Mouse (Mus musculus): ENCODE data around the gene Lrp11.
"Not testable (repeated sequence)": the region's sequence is repeated elsewhere in the genome, so short reads cannot be mapped to it uniquely, and the experiment has no call there.

Gene Lrp11

DNA sequence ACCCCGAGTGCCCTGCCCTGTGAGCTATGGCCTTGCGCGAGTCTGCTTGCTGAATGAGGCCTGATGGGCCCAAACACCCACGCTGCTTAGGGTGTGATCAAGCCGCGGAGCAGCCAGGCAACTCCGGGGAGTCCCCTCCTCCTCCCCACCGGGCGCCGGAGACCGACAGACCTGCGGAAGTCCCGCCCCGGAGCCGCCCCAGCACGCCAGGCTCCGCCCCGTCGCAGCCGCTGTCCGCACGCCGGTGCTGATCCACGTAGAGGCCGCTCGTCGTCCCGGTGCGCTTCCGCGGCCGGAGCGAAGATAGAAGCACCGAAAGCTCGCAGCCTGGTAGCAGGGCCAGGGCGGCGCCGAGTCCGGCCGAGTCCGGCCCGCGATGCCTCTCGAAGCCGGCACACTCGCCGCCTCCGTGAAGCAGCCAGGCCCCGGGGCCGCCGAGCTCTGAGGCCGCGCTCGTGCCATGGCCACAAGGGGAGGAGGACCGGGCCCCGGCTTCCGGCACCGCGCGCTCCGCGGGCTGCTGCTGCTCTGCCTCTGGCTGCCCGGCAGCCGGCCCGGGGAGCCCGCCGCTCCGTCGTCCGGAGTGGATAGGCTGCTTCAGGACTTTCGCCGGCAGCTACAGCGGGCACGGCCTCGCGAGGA lies at the start of gene Lrp11:
Gene Lrp11 (plus strand): TSS at position 209 of the 642 bp plus-strand sequence.
- in situ Hi-C loops (cut with MboI; ENCODE audit: low pct_unique_long_range_greater_than_20kb in 1 of 2, low sequenced_read_pairs in 2 of 2, unreplicated experiment in 1 of 2): no loop called here

- in situ Hi-C loops (cut with MboI; ENCODE audit: low pct_unique_long_range_greater_than_20kb in 1 of 2, low sequenced_read_pairs in 2 of 2, unreplicated experiment in 1 of 2): no loop called here
These were observed 11.6 kb upstream of the Lrp11 start for GRCm38 (mm10) chr10:7578002-7578401.

DNA sequence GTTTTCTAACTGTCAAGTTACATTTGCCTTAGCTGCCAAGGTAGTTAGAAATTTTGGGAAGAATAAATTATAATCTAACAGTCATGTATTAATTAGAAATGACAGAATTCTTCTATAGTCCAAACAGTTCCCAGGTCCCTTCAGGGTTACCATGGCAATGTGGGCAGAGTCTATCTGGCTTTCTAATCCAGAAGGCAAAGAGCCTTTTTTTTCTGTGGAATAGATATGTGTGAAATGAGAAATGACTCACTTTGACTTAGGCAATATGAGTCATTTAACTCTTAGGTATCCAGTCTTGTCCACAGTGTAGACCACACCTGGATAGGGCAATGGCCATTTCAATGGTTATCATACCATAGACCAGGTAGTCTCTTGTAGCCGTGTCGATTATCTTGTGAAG lies 8.2 kb upstream of the Lrp11 start:
- in situ Hi-C loops (cut with MboI; ENCODE audit: low pct_unique_long_range_greater_than_20kb in 1 of 2, low sequenced_read_pairs in 2 of 2, unreplicated experiment in 1 of 2): no loop called here

DNA sequence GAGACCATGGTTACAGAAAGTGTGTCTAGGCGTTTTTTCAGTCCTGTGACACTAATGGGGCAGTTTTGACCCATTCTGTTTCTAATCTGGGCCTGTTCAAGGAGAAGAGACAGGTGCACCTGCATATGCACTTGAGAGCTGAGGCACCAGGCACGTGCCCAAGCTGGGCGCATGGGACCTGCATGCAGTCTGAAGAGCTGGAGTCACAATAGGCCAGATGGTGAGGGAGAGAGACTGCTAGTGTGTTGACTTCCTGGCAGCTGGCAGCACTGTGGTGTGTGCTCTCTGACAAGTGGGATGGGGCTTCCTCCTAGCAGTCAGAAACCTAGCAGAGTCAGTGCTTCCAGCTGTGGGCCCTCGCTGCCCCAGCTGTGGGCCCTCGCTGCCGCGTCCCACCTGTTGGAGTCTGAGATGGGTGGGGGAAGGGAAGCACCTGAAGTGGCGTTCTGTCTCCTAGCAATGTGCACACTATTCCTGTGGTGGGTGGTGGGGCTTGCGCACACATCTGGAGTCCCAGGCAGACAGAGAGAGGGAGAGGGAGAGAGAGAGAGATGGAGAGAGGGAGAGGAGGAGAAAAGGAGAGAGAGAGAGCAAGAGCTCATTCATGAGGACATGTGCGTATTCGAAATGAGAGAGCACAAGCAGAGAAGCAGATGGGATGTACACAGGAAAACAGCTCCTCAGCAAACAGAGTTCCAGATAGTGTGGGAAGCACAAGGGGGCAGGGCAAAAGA lies 7.3 kb upstream of the Lrp11 start:
- in situ Hi-C loops (cut with MboI; ENCODE audit: low pct_unique_long_range_greater_than_20kb in 1 of 2, low sequenced_read_pairs in 2 of 2, unreplicated experiment in 1 of 2): no loop called here

DNA sequence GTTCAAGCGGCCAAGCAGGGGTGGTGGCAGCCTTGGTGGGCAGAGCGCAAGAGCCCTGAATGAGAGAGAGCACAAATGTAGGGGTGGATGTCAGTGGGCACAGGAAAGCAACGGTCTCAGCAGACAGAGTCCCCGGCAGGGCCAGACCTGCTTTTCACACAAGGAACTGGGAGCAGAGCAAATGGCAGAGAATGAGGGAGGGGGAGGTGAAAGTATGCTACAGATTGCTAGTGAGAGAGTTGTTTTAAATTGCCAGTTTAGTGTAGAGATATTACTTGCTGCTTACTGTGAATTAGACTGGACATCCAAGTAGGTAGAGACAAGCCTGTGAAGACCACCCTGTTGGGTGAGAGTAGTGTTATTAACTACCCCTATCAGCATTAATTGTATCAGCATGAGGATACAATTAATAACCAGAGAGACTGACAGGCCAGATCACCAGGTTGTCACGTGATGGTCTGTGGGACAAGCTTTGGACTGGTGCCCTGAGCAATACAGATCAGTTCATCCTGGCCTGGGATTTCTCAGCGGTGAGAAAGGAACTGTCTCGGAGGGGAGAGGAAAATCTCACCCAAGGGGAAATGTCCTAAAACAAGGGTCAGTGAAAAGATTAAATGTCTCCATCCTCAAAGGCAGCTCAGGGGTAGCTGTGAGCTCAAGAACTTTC lies 6.6 kb upstream of the Lrp11 start:
- in situ Hi-C loops (cut with MboI; ENCODE audit: low pct_unique_long_range_greater_than_20kb in 1 of 2, low sequenced_read_pairs in 2 of 2, unreplicated experiment in 1 of 2): no loop called here

- in situ Hi-C loops (cut with MboI; ENCODE audit: low pct_unique_long_range_greater_than_20kb in 1 of 2, low sequenced_read_pairs in 2 of 2, unreplicated experiment in 1 of 2): no loop called here
These were observed 2.8 kb upstream of the Lrp11 start for GRCm38 (mm10) chr10:7586771-7587170.

DNA sequence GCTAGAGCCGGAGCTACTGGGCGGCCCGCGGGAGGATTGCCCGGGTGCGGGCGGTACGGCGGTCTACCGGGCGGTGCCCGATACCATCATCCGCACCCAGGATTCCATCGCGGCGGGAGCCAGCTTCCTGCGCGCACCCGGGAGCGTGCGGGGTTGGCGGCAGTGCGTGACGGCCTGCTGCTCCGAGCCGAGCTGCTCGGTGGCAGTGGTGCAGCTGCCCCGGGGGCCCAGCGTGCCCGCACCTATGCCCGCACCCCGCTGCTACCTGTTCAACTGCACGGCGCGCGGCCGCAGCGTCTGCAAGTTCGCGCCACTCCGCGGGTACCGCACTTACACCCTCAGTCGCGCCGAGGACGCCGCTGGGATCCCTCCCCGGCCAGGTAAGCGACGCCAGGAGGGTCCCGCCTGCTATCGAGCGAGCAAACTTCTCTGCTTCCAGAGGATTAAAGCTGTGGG lies 662 bp downstream of the Lrp11 start:
- in situ Hi-C loops (cut with MboI; ENCODE audit: low pct_unique_long_range_greater_than_20kb in 1 of 2, low sequenced_read_pairs in 2 of 2, unreplicated experiment in 1 of 2): no loop called here

DNA sequence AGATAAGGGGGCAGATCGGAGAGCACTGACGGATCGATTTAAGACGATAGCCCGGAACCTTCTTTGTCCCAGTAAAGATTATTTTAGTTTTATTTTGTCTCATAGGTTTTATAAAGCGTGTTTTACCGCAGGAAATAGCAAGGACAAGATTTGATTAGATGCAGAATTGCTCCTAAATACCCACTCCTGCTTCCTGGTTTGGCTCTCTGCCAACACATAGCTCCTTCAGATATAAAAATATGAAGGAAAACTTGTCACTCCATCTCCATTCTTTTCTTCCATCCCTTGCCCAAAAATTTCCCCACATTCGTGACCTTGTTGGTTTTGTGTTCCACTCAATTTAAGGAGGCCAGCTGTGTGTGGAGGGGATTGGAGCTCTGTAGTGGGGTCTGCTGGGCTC lies 1.2 kb downstream of the Lrp11 start:
- in situ Hi-C loops (cut with MboI; ENCODE audit: low pct_unique_long_range_greater_than_20kb in 1 of 2, low sequenced_read_pairs in 2 of 2, unreplicated experiment in 1 of 2): no loop called here

DNA sequence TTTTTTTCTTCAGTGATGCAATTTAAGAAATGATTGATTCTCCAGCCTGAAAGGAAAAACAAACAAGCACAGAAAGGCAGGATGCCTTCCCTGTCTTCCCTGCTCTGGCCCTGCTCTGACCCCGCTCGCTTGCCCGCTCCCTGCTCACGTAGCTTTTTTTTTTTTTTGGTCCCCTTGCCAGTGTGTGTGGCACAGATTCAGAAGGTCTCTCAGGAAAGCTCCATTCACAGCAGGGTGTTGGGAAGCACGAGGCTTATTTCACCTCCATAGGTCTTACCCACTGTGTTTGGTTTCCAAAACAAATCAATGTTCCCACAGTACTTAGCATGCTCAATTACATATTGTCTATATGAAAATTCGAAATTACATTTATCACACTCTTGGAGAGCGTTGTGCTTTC lies 5.2 kb downstream of the Lrp11 start:
- in situ Hi-C loops (cut with MboI; ENCODE audit: low pct_unique_long_range_greater_than_20kb in 1 of 2, low sequenced_read_pairs in 2 of 2, unreplicated experiment in 1 of 2): no loop called here

DNA sequence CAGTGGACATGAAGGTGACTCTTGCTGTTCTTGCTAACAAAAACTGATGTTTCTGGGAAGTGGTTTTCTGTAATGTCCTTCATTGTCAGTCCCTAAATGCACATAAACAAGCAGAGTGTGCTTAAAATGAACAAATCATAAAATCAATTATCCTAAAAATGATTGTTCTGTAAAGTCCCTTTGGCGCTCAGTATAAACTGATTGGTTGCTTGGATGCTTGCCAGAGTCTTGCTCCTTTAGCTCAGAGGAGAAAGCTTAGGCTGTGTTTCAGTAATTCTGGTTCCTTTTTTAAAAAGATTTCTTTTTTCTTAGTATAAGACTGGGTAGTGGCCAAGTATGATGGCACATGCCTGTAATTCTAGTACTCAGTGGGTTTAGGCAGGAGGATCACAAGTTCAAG lies 6.7 kb downstream of the Lrp11 start:
- in situ Hi-C loops (cut with MboI; ENCODE audit: low pct_unique_long_range_greater_than_20kb in 1 of 2, low sequenced_read_pairs in 2 of 2, unreplicated experiment in 1 of 2): no loop called here

DNA sequence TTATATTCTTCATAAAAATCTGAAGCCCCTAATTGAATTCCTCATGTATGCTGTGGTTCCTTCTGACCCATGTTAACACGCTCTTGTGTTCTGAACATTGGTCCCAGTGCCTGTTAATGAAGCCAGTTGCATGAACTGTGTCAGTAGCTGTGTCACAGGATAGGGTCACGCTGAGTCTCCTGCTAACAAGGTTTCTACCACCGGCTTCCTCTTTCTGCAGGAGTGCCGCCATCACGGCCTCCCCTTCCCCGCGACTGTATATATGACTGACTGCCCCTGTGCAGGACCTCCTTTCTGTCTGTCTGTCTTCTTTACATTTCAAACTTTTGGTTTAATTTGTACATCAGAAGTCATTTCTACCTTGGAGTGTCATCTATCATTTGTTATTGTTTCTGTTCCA lies 8.6 kb downstream of the Lrp11 start:
- in situ Hi-C loops (cut with MboI; ENCODE audit: low pct_unique_long_range_greater_than_20kb in 1 of 2, low sequenced_read_pairs in 2 of 2, unreplicated experiment in 1 of 2): no loop called here

DNA sequence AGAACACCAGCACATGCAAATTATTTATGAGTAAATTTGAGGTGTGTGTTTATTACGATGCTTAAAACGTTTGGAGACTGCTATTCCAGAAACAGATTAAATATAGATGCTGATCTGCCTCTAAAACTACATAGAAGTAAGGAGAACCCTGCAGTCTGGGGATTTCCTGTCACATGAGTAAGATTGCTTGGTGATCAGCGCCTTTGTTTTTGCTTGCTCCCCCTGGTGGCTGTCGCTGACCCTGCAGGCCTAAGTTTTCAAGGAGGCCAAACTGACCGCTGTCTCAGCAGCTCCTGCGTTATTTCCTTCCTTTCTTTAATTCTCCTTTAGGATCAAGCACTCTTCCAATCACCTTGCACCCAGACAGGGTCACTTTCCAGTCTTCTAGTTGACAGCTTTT lies 11.0 kb downstream of the Lrp11 start:
- in situ Hi-C loops (cut with MboI; ENCODE audit: low pct_unique_long_range_greater_than_20kb in 1 of 2, low sequenced_read_pairs in 2 of 2, unreplicated experiment in 1 of 2): no loop called here

GRCm38 (mm10) chr10:7605168-7605567 lies 15.6 kb downstream of the Lrp11 start:
- in situ Hi-C loops (cut with MboI; ENCODE audit: low pct_unique_long_range_greater_than_20kb in 1 of 2, low sequenced_read_pairs in 2 of 2, unreplicated experiment in 1 of 2): no loop called here

GRCm38 (mm10) chr10:7606437-7606836 lies 16.8 kb downstream of the Lrp11 start:
- in situ Hi-C loops (cut with MboI; ENCODE audit: low pct_unique_long_range_greater_than_20kb in 1 of 2, low sequenced_read_pairs in 2 of 2, unreplicated experiment in 1 of 2): no loop called here

GRCm38 (mm10) chr10:7608611-7609010 lies 19.0 kb downstream of the Lrp11 start:
- in situ Hi-C loops (cut with MboI; ENCODE audit: low pct_unique_long_range_greater_than_20kb in 1 of 2, low sequenced_read_pairs in 2 of 2, unreplicated experiment in 1 of 2): no loop called here

- in situ Hi-C loops (cut with MboI; ENCODE audit: low pct_unique_long_range_greater_than_20kb in 1 of 2, low sequenced_read_pairs in 2 of 2, unreplicated experiment in 1 of 2): no loop called here
These were observed 22.0 kb downstream of the Lrp11 start for GRCm38 (mm10) chr10:7611647-7612046.

DNA sequence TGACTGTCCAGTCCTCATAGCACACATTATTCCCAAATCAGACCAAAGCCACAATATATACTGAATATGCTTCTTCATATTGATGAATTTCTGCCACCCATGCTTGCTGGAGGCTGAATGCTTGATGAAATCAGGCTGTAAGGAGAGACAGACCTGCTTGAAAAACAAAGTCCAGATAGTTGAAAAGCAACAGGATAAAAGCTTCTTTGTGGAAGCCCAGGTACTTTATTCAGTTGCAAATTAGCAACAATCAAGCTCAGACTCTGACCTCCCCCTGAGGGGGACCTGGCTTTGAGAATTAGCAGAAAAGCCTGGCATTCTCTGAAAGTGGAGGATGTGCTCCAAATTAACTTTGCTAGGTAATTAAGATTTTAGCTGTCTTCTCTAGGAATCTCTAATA lies 22.6 kb downstream of the Lrp11 start:
- in situ Hi-C loops (cut with MboI; ENCODE audit: low pct_unique_long_range_greater_than_20kb in 1 of 2, low sequenced_read_pairs in 2 of 2, unreplicated experiment in 1 of 2): not testable (repeated sequence)

GRCm38 (mm10) chr10:7614834-7615233 lies 25.2 kb downstream of the Lrp11 start:
- in situ Hi-C loops (cut with MboI; ENCODE audit: low pct_unique_long_range_greater_than_20kb in 1 of 2, low sequenced_read_pairs in 2 of 2, unreplicated experiment in 1 of 2): no loop called here

GRCm38 (mm10) chr10:7617146-7617545 lies 27.5 kb downstream of the Lrp11 start:
- in situ Hi-C loops (cut with MboI; ENCODE audit: low pct_unique_long_range_greater_than_20kb in 1 of 2, low sequenced_read_pairs in 2 of 2, unreplicated experiment in 1 of 2): not testable (repeated sequence)

- in situ Hi-C loops (cut with MboI; ENCODE audit: low pct_unique_long_range_greater_than_20kb in 1 of 2, low sequenced_read_pairs in 2 of 2, unreplicated experiment in 1 of 2): not testable (repeated sequence)
These were observed 28.0 kb downstream of the Lrp11 start for GRCm38 (mm10) chr10:7617556-7617955.
